Mouse (Mus musculus) megakaryocyte, embryonic 14.5 days (primary cell): Measurements from ENCODE around the gene Usp22.

Experiments
- FLI1 ChIP-seq: IDR thresholded peaks from 2 replicates; pipeline ENCODE4 v1.6.1; 2012; ENCODE audit warnings: low read length, inconsistent platforms, mixed read lengths
- GATA1 ChIP-seq: IDR thresholded peaks from 3 replicates; pipeline ENCODE4 v1.6.1; 2012; ENCODE audit warnings: mixed read lengths, low read length, inconsistent platforms, borderline replicate concordance

DNA sequence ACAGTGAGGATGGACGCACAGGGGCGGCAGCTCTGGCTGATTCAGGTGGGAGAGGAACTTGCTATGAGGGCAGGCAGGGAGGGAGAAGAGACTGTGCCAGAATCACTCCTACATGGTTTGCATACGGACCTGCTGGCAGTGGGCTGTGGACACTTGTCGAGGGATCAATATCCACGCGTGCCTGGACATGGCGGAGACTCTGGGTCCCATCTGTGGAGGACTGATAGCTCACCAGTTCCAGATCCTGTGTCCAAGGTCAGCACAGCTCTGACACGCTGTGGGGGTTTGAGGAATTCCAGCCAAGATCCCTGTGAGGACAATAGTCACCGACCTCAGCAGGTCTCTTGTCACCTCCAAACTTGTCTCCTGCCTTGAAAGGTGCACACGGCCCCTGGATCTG lies 64.7 kb downstream of the Usp22 start:
- TF ChIP-seq GATA1: no peak
- no peak for TF ChIP-seq FLI1
